Comparison of ENCODE assay signal across 10 mouse cellular contexts in genomic region chrX:159829192-159829852, GRCm38 (mm10).
A peak's percentile ranks its signal among the peaks of the same experiment; 100 is the strongest.
DNase-seq lines count a peak whose midpoint lies in the region; ATAC-seq and TF ChIP-seq lines count a peak whose summit lies in the region.
"Had no signal": no experiment of that assay in that cellular context is flagged by ENCODE, and none has a peak within 500 bp of the region (broad histone marks: within the 10 kb centered on the region; RNA-seq: fewer than 3 reads in every experiment).

No protein-coding gene starts in this region.

- peak; percentile 71 for ATAC-seq in common myeloid progenitor, adult 5-6 weeks (replicated peaks; ENCODE audit: low read depth, poor library complexity, severe bottlenecking)
- ATAC-seq in inflammation-experienced regulatory T-cells, adult 6 months: peak; percentile 21
- ATAC-seq in intestine, embryonic 15.5 days: no peak

- H3K9me3 ChIP-seq in intestine, embryonic 15.5 days: no peaks in the 10 kb centered on the region
- H3K9me3 ChIP-seq: kidney, embryonic 15.5 days had no signal

- no peaks in the 10 kb centered on the region for H3K27me3 ChIP-seq in myocyte (ENCODE audit: control insufficient read depth, insufficient read depth, insufficient read length)
- no peaks in the 10 kb centered on the region for H3K27me3 ChIP-seq in intestine, embryonic 15.5 days (replicated peaks)
- H3K27me3 ChIP-seq in kidney, adult 2 months (replicated peaks; ENCODE audit: control insufficient read depth, insufficient read depth, low read length): no peaks in the 10 kb centered on the region

- no peak overlapping the region for H3K4me3 ChIP-seq in myocyte
- H3K4me3 ChIP-seq in intestine, embryonic 15.5 days (replicated peaks): no peak overlapping the region
- no peak overlapping the region for H3K4me3 ChIP-seq in gastrocnemius, adult 2 months
- no peak overlapping the region for H3K4me3 ChIP-seq in kidney, adult 2 months (ENCODE audit: insufficient read depth, low read depth, low read length)
- H3K4me3 ChIP-seq: erythroblast, embryonic 14.5 days; kidney, embryonic 15.5 days had no signal

- TF ChIP-seq CTCF in gastrocnemius, adult 2 months (IDR thresholded peaks at IDR 0.05): no peak
- TF ChIP-seq CTCF in kidney, adult 2 months (conservative IDR thresholded peaks at IDR 0.05; ENCODE audit: insufficient read depth, insufficient read length, low read depth, low read length): no peak

- H3K4me2 ChIP-seq in myocyte (ENCODE audit: low read depth): no peak overlapping the region
- H3K4me2 ChIP-seq in intestine, embryonic 15.5 days (replicated peaks): no peak overlapping the region
- H3K4me2 ChIP-seq: kidney, embryonic 15.5 days had no signal

- H3K36me3 ChIP-seq in myocyte (ENCODE audit: control insufficient read depth, insufficient read depth): no peaks in the 10 kb centered on the region
- no peaks in the 10 kb centered on the region for H3K36me3 ChIP-seq in intestine, embryonic 15.5 days
- H3K36me3 ChIP-seq in kidney, adult 2 months (ENCODE audit: control insufficient read depth, insufficient read depth, low read length): no peaks in the 10 kb centered on the region
- H3K36me3 ChIP-seq: kidney, embryonic 15.5 days had no signal

- H3K9ac ChIP-seq in intestine, embryonic 15.5 days: no peak overlapping the region
- H3K9ac ChIP-seq: kidney, embryonic 15.5 days had no signal

- H3ac ChIP-seq in myocyte (ENCODE audit: control insufficient read depth, insufficient read length): no peak overlapping the region

- no peaks in the 10 kb centered on the region for H3K79me2 ChIP-seq in myocyte (ENCODE audit: control insufficient read depth, insufficient read depth)

- 65% methylated on average over 6 of the region's 6 CpGs for WGBS in intestine, embryonic 15.5 days
- 72% methylated on average over 6 of the region's 6 CpGs for WGBS in kidney, adult 2 months

- H3K27ac ChIP-seq in intestine, embryonic 15.5 days: no peak overlapping the region
- no peak overlapping the region for H3K27ac ChIP-seq in gastrocnemius, adult 2 months
- no peak overlapping the region for H3K27ac ChIP-seq in kidney, adult 2 months (ENCODE audit: insufficient read depth, low read depth, low read length)
- H3K27ac ChIP-seq: kidney, embryonic 15.5 days had no signal

- no peaks in the 10 kb centered on the region for H3K4me1 ChIP-seq in intestine, embryonic 15.5 days (replicated peaks)
- no peaks in the 10 kb centered on the region for H3K4me1 ChIP-seq in kidney, adult 2 months (ENCODE audit: control insufficient read depth, insufficient read depth, low read length)
- H3K4me1 ChIP-seq: kidney, embryonic 15.5 days had no signal

- no peak for TF ChIP-seq POLR2A in myocyte (IDR thresholded peaks at IDR 0.05; ENCODE audit: insufficient read length, low read depth)
- no peak for TF ChIP-seq POLR2A in kidney, adult 2 months (IDR thresholded peaks at IDR 0.05; ENCODE audit: low read depth, low read length)

- intact Hi-C loops in gastrocnemius, adult 2 months (cut with DNase I): no loop called here

- peak; percentile 1 for DNase-seq in ES-CJ7 (ENCODE audit: low read depth, low spot score)
- no peak for DNase-seq in spleen, postnatal 4 days (ENCODE audit: low spot score in 2 of 2)
- no peak for DNase-seq in gastrocnemius, adult 2 months
- DNase-seq in kidney, adult 2 months: no peak

TF ChIP-seq in myocyte, 11 proteins besides CTCF, POLR2A, EP300 and RAD21:
- TF ChIP-seq REST (IDR thresholded peaks at IDR 0.05; ENCODE audit: insufficient read depth, insufficient read length) (no peak), E2F4 (IDR thresholded peaks at IDR 0.05; ENCODE audit: insufficient read depth) (no peak), MYOG (IDR thresholded peaks at IDR 0.05; ENCODE audit: control insufficient read depth in 1 of 3, insufficient read depth in 1 of 3, insufficient read length in 2 of 3, low read depth in 2 of 3) (no peak), CEBPB (IDR thresholded peaks at IDR 0.05; ENCODE audit: insufficient read depth, poor library complexity, severe bottlenecking) (0 out of 2 replicates have a peak, but pooled peaks have one; percentile 22), SRF (IDR thresholded peaks at IDR 0.05; ENCODE audit: control insufficient read depth, insufficient read length, low read depth) (no peak), TCF12 (IDR thresholded peaks at IDR 0.05; ENCODE audit: insufficient read depth, poor library complexity, severe bottlenecking) (no peak)
